Mouse (Mus musculus): Measurements from ENCODE around the gene Csta1.
A peak's percentile ranks its signal among the peaks of the same experiment; 100 is the strongest.
"Not testable (repeated sequence)": the region's sequence is repeated elsewhere in the genome, so short reads cannot be mapped to it uniquely, and the experiment has no call there.

The Csta1 gene

DNA sequence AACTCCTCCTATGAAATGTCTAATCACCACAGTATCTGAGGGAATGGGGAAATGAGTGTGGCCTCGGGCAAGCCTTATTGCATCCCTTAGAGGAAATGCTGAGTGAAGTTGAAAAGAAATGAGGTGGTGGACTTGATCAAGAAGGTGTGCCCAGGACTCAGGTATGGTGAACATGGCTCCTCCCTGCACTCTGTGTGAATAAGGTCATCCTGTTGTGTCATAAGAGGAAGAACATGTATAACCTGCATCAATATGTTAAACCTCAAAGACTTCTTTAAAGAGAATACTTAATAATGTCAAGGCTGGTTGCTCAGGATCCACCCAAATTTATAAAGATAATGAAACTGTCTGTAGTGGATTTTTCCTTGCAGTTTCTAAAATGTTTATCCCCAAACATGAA lies at the start of gene Csta1:
Gene Csta1, minus strand, starts transcription at position 101 of the 400 bp plus-strand sequence.
- no peak for DNase-seq (ENCODE audit: low read depth, low spot score)

GRCm38 (mm10) chr16:36179910-36180309 lies 48.9 kb upstream of the Csta1 start:
- no peak for DNase-seq (ENCODE audit: low read depth, low spot score)

GRCm38 (mm10) chr16:36176108-36176507 lies 45.1 kb upstream of the Csta1 start:
- no peak for DNase-seq (ENCODE audit: low read depth, low spot score)

DNA sequence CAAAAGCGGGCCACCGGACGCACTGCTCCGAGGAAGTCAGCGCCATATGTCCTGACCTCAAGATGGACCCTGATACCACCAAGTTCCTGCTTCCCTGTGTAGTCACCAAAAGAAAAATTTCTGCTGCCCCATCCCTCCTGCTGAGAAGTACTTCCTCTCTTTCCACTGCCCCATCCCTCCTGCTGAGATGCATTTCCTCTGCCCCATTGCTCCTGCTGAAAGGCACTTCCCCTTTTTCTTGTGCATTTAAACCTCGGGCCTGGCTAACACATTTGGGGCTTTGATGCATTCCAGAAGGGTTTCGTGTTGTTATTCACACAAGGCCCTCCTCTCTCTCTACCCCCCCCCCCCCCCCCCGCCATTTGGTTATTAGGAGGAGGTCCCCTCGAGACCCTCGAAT lies 36.8 kb upstream of the Csta1 start:
- DNase-seq (ENCODE audit: low read depth, low spot score), result peak; percentile 19

DNA sequence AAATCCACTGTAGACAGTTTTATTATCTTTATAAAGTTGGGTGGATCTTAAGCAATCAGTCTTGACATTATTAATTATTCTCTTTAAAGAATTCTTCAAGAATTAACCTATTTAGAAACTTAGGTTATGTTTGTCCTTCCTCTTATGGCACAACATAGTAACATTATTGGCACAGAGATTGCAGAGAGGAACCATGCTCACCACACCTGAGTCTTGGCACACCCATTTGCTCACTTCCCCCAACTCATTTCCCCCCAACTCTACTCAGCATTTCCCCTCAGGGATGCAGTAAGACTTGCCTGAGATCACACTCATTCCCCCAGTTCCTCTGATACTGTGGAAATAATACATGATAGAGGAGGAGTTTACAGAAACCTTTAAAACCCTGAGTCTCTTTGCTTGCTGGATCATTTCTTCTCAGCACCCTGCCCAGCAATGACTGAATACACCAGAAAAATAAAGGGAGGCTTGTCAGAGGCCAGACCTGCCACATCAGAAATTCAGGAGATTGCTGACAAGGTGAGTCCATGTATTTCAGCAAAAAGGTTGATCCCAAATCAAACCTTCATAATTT lies 25.4 kb upstream of the Csta1 start, which contains the start of gene Stfa2l1:
Gene Stfa2l1, plus strand, starts transcription at position 410 of the 574 bp plus-strand sequence.
- DNase-seq (ENCODE audit: low read depth, low spot score), result peak; percentile 18

DNA sequence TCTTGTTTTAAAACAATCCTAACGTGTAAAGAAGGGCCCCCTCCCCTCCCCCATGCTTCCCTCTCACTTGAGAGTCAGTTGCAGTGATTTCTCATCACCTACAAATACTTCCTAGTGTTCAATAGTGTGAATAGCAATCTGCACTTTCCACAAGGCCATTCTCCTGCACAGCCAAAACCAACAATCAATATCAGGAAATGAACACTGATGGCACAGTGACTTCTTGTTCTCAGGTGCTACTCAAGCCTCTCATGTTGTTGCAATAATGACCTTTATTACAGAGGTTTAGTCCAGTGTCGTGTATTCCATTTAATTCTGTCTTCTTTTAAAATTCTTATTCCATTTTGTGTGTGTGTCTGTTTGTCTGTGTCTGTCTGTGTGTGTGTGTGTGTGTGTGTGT lies 7.2 kb upstream of the Csta1 start:
- no peak for DNase-seq (ENCODE audit: low read depth, low spot score)

DNA sequence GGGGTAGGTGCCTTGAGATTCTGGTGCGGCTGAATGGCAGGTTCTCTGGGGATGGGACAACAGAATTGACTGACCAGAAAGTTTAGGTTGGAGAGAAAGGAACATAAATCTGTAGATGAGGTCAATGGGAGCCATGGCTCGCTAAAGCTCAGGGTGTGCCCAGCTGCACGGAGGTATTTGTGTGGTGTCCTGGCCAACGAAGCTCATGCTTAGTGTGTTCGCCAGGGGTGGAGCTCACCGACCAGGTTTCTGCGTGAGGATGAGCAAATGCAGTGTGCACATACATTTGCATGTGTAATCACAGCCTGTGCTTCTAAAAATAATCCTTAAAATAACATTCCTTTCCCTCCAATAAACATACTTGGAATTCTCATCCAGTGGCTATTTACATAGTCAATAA lies 2.9 kb downstream of the Csta1 start:
- no peak for DNase-seq (ENCODE audit: low read depth, low spot score)

GRCm38 (mm10) chr16:36115751-36116150 lies 15.3 kb downstream of the Csta1 start:
- not testable (repeated sequence) for DNase-seq (ENCODE audit: low read depth, low spot score)

DNA sequence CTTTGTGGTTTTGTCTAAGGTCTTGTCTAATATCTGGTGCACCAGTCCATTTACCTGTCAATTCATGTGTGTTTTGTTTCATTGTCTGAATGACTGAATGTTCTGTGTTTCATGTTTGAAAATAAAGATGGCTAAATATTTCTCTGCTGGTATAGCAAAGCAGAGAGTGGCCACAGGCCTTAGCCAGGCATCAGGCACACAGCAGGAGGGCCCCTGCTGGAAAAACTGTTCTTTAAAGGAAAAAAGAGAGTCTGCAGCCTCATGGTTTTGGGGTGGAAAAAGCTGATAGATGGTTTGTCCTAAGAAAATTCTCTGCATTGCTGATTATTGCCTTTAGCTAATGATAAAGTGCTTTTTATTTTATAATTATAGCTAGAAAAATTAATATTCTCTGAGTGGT lies 19.6 kb downstream of the Csta1 start:
- DNase-seq (ENCODE audit: low read depth, low spot score), result not testable (repeated sequence)

- DNase-seq (ENCODE audit: low read depth, low spot score), result no peak
These were observed 28.8 kb downstream of the Csta1 start for GRCm38 (mm10) chr16:36102211-36102610.

- no peak for DNase-seq (ENCODE audit: low read depth, low spot score)
These were observed 29.5 kb downstream of the Csta1 start for GRCm38 (mm10) chr16:36101526-36101925.

DNA sequence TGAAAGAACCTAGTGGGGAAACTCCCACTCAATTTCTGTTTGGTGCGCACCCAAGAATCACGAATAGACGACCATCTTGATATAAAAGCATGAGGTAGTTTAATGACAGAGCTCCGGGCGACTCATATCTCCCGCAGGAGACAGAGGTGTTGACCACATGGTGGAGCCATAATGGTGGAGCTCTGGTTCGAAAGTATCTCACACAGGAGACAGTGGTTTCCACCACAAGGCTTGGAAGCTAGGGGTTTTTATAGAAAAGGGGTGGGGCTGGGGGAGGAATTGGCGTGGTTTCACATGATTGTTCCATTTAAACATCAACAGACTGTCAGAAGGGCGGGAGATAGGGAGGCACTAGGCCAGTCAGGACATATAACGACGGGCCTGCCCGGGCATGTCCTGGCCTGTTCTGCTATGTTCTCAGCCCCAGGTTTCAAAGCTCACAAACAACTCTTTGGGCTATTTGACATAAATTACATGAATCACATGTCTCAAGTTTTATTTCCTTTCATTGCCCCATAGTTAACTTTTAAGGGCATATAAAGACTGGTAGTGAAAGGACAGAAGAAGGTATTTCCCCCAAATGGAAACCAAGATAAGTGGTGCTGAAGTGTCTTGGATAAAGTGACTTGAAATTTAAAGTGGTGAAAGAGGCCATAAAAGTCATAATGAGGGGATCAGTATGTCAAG lies 33.1 kb downstream of the Csta1 start:
- not testable (repeated sequence) for DNase-seq (ENCODE audit: low read depth, low spot score)

DNA sequence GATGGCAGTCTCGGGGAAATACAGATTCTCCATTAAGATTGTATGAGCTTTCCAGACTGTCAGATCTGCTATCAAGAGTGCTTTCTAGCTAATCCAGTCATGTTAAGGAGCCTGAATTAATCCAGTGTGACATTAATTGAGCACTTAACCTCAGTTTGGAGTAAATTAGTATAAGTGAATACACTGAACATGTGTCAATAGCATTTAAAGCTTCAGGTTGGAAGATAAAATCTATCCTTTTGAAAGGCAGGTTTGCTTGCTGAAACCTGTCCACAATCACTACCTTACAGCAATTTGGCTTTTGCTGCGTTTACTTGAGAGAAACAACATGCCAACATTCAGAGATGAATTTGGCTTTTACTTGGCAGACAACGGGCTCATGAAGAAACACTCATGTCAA lies 37.0 kb downstream of the Csta1 start:
- no peak for DNase-seq (ENCODE audit: low read depth, low spot score)

DNA sequence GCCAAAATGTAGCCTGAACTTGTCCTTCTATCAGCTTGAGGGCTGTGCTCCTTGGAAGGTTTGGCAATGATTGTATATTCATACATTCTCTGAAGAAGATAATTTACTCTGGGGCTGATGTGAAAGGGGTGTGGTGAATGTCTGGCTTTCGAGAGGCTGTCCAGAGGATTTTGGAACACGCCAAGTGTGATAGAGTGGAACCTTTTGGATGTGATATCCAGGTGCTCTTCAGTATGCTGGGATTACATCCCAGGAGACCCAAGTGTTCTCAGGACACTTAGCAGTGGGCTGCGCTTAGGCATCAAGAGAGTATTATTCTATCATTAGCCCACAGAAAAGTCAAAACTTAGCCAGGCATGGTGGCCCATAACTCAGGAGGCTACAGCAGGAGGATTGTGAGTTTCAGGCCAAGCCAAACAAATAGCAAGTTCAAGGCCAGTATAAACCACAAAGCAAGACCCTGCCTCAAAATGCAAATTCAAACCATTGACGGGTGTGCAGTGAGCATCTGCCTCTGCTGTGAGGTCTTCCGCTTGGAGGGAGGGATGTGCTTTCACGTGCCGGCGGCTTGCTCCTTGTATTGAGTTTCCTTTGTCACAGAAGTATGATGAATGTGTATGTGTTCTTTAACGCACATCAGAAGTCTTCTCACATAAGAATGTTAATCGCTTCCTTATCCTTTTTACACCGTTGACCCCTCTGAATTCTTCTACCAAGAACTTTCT lies 40.1 kb downstream of the Csta1 start:
- no peak for DNase-seq (ENCODE audit: low read depth, low spot score)

GRCm38 (mm10) chr16:36089850-36090616 lies 41.0 kb downstream of the Csta1 start:
- no peak for DNase-seq (ENCODE audit: low read depth, low spot score)

DNA sequence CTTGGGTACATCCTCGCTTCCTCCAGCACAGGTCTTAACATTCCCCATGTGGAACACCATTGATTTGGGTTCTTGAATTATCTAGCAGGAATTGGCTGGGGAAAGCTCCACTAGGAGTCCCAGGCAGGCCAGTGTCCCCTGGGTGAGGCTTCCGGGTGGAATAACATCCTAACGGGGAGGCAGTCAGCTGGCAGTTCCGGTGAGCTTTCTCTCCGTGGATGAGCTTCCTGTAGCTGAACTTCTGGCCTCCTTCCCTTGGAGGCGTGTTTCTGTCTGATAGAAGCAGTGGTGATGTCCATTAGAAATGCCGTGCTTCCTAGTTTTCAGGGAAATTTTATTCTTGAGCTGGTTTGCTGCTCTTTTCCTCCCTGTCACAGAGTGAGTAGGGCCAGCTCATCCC lies 42.0 kb downstream of the Csta1 start:
- DNase-seq (ENCODE audit: low read depth, low spot score), result no peak

GRCm38 (mm10) chr16:36087846-36088245 lies 43.2 kb downstream of the Csta1 start:
- DNase-seq (ENCODE audit: low read depth, low spot score), result no peak

DNA sequence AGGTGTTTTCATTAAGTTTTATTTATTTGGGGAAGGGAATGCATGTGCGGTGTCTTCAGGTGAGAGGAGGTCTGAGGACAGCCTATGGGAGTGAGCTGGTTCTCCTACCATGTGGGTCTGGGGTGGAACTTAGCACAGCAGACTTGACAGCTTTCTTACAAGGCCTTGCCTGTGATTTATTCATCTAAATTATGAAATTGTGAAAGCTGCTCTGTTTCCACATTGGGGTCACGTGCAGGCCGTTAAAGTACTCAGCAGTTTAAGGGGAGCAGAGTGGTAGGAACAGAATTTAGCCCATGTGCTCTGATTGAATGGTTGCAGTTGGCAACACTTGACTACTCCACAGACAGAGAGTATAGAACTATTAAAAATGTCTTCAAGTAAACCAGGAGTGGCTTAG lies 51.1 kb downstream of the Csta1 start:
- DNase-seq (ENCODE audit: low read depth, low spot score), result no peak

DNA sequence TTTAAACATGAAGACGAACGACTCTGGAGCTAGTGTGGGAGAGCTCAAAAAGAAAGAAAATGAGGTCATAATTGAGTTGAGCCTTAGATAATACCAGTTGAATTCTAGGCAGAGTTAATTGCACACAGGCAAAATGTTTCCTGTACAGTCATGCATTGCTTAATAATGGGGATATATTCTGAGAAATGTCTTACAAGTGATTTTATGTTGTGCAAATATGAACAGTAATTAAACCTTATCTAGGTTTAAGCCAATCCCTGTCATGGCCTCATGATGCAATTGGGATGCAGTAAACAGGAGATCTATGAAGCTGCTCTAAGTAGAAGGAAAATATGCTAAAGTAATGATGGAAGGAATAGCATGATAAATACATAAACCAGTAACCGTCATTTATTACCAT lies 56.3 kb downstream of the Csta1 start:
- DNase-seq (ENCODE audit: low read depth, low spot score), result no peak

GRCm38 (mm10) chr16:36072410-36073011 lies 58.5 kb downstream of the Csta1 start:
- DNase-seq (ENCODE audit: low read depth, low spot score), result no peak

Data from A20 (cell line).